Mouse (Mus musculus) heart, adult 11 months (tissue): ENCODE results near the gene Cyp4f37.
"Not testable (repeated sequence)": the region's sequence is repeated elsewhere in the genome, so short reads cannot be mapped to it uniquely, and the experiment has no call there.

ENCODE experiments used
- DNase-seq: peaks from one replicate; pipeline ENCODE4 v3.0.0; 2022

Gene Cyp4f37

GRCm38 (mm10) chr17:32621018-32621417 is at the start of gene Cyp4f37:
TSS of gene Cyp4f37 (plus strand) at chr17:32621309.
- DNase-seq: not testable (repeated sequence)

DNA sequence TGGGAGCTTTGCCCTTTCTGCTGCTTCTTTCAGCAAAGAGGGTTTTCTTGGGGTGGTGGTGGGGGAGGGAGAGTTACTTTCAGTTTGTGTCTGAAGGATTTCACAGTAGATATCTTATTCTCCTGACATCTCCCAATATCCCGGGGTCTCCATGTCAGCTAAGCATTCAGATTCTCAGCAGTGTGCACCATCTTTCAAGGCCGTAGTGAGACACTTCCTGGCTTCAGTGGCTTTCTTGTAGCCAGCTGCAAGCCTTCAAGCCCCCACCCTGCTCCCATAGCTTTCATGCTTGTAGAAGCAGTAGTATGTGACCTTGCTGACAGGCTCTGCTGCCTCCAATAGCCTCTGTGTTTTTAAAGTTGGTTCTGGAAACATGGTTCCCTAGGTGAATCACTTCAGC is 47.8 kb upstream of the Cyp4f37 start:
- peak; percentile 67 for DNase-seq

- peak; percentile 87 for DNase-seq
Measured at GRCm38 (mm10) chr17:32577496-32578186, 43.5 kb upstream of the Cyp4f37 start.

- peak; percentile 49 for DNase-seq
Measured at GRCm38 (mm10) chr17:32596494-32596893, 24.6 kb upstream of the Cyp4f37 start.

- DNase-seq: peak; percentile 89
Measured at GRCm38 (mm10) chr17:32608055-32608454, 13.1 kb upstream of the Cyp4f37 start.

DNA sequence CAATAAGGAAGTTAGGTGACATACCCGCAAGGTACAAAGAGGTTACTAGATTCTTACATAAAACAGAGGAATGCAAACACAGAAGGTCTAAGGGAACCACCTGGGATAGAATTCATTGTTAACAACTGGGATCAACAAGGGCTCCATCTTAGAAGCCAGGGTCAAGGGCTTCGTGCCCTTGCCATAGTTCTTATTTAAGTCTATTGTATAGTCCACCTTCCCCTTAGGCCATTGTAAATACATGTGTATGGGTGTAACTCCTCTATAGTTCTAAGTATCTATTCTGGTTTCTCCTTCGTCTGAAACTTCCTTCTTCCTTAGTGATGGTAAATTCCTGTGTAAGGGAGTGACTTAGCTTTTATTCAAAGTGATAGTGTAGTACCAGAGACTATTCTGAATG is 10.9 kb upstream of the Cyp4f37 start:
- DNase-seq: not testable (repeated sequence)

DNA sequence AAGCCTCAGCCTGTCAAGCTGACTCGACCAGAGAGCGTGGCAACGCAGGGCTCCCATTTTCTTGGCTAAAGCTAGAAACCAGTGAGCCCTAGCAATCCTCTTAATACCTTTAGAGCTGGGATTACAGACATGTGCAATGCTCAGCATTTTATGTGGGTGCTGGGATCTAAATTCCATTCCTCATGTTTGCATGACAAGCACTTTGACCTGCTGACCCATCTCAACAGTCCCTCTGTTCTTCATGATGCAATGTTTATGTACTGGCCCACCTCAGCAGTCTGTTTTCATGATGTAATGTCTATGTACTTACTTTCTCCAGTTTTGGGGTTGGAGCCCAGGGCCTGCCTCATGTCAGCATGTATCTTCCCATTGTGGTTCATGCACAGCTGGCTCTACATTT is 10.2 kb upstream of the Cyp4f37 start:
- DNase-seq: no peak

- DNase-seq: no peak
Measured at GRCm38 (mm10) chr17:32612417-32612816, 8.7 kb upstream of the Cyp4f37 start.

DNA sequence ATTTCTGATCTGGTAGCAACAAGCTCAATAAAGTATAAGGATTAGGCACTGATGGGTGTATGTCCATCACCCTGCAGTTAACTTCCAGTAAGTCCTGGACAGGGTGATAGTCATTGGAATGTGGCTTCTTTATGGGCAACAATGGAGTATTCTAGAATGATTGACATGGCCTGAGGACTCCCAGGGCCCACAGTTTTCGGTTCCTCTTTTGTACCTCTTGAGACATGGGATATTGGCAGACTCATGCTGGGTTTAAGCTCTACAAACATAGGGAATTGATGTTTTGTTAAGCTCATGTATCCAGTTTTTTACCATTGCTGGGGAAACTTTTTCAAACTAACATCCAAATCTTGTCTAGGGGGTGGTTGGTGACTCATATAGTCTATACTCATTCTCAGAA is 3.9 kb upstream of the Cyp4f37 start:
- DNase-seq: no peak

DNA sequence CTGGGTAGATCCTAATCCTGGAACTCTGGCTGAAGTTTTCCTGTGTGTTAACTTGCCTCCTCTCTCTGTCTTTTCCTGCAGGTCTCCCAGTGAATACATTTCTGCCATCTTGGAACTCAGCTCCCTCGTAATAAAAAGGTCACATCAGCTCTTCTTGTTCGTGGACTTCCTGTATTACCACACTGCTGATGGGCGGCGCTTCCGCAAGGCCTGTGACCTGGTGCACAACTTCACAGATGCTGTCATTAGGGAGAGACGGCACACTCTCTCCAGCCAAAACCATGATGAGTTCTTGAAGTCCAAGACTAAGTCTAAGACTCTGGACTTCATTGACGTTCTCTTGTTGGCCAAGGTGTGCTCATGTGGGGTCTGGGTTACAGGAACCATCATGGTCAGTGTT is 8.6 kb downstream of the Cyp4f37 start:
- DNase-seq: not testable (repeated sequence)

DNA sequence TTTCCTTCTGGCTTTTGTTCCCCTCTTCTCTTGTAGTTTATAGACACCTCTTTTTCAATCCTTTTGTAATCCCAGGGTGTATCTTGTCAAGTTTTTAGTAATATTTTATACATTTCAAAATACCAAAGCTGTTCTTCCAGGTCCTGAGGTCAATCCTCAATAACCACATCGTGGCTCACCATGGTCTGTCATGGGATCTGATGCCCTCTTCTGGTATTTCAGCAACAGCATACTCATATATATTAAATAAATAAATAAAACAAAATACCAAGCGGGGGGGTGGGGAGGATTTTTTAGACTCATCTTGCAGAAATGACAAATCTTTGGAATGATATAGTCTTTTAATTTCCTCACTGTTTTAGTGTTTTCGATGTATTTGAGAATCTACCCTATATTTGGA is 10.8 kb downstream of the Cyp4f37 start:
- DNase-seq: no peak

- DNase-seq: peak; percentile 83
Measured at GRCm38 (mm10) chr17:32634242-32634971, 13.3 kb downstream of the Cyp4f37 start.

DNA sequence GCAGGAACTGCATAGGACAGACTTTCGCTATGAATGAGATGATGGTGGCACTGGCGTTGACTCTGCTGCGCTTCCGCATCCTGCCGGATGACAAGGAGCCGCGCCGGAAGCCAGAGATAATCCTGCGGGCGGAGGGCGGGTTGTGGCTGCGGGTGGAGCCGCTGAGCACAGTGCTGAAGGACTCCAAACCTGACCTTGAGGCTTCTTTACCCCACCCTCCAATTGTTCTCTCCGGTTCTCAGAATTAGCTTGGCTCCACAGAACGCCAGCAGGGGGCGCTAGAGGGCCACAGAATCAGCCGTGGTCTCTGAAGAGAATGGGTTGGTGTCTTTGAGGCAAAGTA is 13.8 kb downstream of the Cyp4f37 start:
- DNase-seq: peak; percentile 95

DNA sequence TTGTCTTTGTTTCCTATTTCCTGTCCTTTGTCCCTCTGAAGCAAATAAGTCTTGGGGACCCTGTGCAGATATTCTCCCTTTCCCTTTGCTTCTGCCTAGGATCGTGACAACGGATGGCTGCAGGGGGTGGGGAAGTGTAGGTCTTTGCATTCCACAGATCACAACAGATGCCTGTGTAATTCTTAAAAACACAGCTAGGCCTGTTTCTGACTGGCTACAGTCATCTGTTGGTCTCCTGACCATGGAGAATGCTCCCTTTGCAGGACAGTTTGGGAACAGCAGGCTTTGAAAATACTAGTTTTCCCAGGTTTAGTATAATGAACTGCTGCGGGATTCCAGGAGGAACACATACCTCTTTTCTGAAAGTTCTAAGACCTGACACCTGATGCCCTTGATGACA is 15.2 kb downstream of the Cyp4f37 start:
- DNase-seq: peak; percentile 48

GRCm38 (mm10) chr17:32637151-32637550 is 16.0 kb downstream of the Cyp4f37 start:
- peak; percentile 46 for DNase-seq

- peak; percentile 68 for DNase-seq
Measured at GRCm38 (mm10) chr17:32646631-32647030, 25.5 kb downstream of the Cyp4f37 start.

DNA sequence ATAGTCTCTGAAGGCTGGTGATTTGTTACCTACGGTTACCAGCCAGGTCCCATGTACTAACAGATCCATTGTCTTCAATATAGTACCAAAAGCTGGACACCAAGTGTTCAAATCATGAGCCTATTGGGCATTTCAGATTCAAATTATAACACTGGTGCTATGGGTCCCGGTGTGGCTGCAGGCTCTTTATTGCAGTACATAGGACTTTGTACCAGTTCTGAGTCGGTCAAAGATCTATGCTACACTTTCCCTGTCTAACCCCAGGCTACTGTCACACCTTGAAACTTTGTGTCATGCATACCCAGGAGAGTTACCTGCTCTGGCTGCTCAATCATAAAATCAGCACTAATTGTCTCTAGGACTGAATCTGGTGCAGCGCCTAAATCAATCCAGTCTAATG is 32.8 kb downstream of the Cyp4f37 start:
- peak; percentile 68 for DNase-seq

DNA sequence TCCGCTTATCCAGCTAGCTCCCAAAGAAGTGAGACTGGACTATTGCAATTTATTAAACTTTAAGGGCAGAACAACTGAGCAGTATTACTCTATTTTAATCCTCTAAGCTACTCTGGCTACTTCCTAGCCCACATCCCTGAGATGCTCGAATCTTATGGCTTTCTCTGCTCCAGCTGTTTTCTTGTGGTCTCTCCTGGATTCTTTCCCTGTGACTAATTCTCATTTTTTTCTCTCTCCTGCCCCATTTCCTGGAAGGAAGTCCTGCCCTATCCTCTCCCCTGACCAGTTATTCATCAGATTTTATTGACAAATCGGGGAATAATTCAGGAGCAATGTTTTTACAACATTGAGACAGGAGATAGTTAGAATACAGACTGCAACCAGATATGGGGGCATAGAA is 35.9 kb downstream of the Cyp4f37 start:
- DNase-seq: no peak

- DNase-seq: no peak
Measured at GRCm38 (mm10) chr17:32658246-32658645, 37.1 kb downstream of the Cyp4f37 start.

- DNase-seq: peak; percentile 91
Measured at GRCm38 (mm10) chr17:32658712-32659111, 37.6 kb downstream of the Cyp4f37 start, which contains the start of gene Cyp4f40. TSS of gene Cyp4f40 (plus strand) at chr17:32658900.

- DNase-seq: peak; percentile 65
Measured at GRCm38 (mm10) chr17:32673976-32674375, 52.9 kb downstream of the Cyp4f37 start.

DNA sequence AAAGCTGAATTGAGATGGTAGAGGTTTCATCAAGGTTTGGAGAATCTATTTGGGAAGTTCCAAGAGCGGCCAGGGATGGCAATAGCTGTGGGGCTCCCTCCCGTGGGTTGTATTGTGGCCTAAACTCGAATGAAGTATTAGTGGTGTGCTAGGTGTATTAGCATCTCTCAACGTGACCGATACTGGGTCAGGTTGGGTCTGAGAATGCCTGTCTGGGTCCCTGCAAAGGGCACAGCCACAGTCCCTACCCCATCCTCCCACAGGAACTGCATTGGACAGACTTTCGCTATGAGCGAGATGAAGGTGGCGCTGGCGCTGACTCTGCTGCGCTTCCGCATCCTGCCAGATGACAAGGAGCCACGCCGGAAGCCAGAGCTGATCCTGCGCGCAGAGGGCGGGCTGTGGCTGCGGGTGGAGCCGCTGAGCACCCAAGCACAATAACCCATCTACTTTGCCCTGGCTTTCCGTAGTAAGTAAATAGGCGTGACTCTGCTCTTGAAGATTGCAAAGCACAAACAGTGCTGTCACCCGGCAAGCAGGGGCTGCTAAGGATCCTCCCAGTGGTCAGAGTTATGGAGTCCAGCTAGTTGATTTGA is 55.0 kb downstream of the Cyp4f37 start:
- peak; percentile 49 for DNase-seq

DNA sequence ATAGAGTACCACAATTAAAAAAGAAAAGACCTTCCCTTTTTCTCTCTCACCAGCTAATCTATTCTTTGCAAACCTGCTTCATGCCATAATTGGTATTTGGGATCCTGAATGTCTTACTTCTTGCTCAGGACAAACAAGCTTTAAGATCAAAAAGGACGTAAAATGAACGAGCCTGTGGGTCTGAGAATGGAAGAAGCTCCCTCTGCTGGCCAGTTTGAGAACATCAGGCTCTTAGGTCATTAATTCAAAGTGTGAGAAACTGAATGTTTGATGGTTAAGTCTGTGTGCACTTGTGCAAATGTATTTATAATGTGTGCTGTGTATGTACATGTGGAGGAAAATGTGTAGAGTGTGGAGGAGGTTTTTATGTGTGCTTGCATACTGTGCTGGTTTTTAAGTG is 59.3 kb downstream of the Cyp4f37 start:
- peak; percentile 43 for DNase-seq
